8 mouse cellular contexts compared by ENCODE assay signal in the genomic region with DNA sequence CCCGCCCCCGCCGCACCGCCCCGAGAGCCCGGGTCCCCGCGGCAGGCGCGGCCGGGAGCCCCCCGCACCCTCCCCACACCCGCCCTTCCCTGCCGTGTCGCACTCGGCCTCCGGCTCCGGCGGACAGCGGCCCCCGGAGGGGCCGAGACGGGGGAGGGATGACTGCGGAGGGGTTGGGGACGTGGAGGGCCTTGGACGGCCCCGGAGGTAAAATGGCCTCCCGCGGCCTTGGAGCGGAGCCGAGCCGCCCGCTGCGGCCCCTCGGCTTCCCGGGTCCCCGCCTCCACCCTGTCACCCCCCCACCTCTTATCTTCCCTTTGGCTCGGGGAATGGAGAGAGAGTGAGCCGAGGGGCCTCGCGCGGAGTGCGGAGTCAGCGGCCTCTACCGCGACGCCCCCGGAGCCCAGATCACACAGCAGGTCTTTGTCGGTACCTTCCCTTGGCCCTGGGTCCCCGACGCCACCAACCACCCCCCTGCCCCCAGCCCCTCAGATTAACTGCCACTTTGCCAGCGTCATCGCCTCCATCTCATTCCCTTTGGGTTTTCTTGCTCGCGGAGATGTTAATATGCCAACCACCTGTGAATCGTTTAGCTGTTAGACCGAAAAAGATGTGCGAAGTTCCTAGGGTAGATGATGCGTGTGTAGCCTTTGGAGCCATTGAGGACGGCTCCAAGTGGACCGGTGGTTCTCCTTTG. TPM values are rescaled to one million over a fixed set of nuclear protein-coding genes. Genes with fewer than 3 reads are reported as not detected.
DNase-seq lines count a peak whose midpoint lies in the region; ATAC-seq and TF ChIP-seq lines count a peak whose summit lies in the region.

No protein-coding gene starts in this region.

- H3K9me3 ChIP-seq in forebrain, embryonic 11.5 days (ENCODE audit: control insufficient read depth, low read length), result no peaks in the 10 kb centered on the region
- no peaks in the 10 kb centered on the region for H3K9me3 ChIP-seq in hindbrain, embryonic 13.5 days

- H3K4me1 ChIP-seq in forebrain, embryonic 11.5 days (replicated peaks; ENCODE audit: control insufficient read depth, insufficient read depth, low read length), result peaks cover 5% of the 10 kb centered on the region; the same call in 1 of the 2 replicates
- H3K4me1 ChIP-seq in hindbrain, embryonic 13.5 days (replicated peaks), result peaks cover 21% of the 10 kb centered on the region
- peaks cover 6% of the 10 kb centered on the region; the same call in 1 of the 2 replicates for H3K4me1 ChIP-seq in liver, adult 2 months (ENCODE audit: control insufficient read depth, insufficient read depth, low read length)
- peaks cover 2% of the 10 kb centered on the region for H3K4me1 ChIP-seq in testis, adult 2 months (ENCODE audit: control insufficient read depth, insufficient read depth, low read length)

- intact Hi-C loops in left cerebral cortex, postnatal 4 days (cut with DNase I), result loop anchor here (10.0 kb wide), 1 partner anchor 124 kb away; the partner anchor contains the start of gene Sub1

- H3K4me3 ChIP-seq in forebrain, embryonic 11.5 days (ENCODE audit: low read depth, low read length), result peak overlapping the region; percentile 98
- H3K4me3 ChIP-seq in hindbrain, embryonic 13.5 days, result peak overlapping the region; percentile 96
- peak overlapping the region; percentile 96 for H3K4me3 ChIP-seq in liver, adult 2 months (ENCODE audit: insufficient read depth, low read depth, low read length)
- peak overlapping the region; percentile 98 for H3K4me3 ChIP-seq in testis, adult 2 months (ENCODE audit: control insufficient read depth, low read depth, low read length)

- no peaks in the 10 kb centered on the region; the same call in 1 of the 2 replicates for H3K27me3 ChIP-seq in forebrain, embryonic 11.5 days (ENCODE audit: control insufficient read depth, insufficient read depth, low read length)
- H3K27me3 ChIP-seq in hindbrain, embryonic 13.5 days, result no peaks in the 10 kb centered on the region
- H3K27me3 ChIP-seq in liver, adult 2 months (ENCODE audit: control insufficient read depth, insufficient read depth, low read length), result no peaks in the 10 kb centered on the region
- H3K27me3 ChIP-seq in testis, adult 2 months (ENCODE audit: control insufficient read depth, insufficient read depth, low read length), result no peaks in the 10 kb centered on the region

- peak; percentile 64 for ATAC-seq in forebrain, embryonic 11.5 days (replicated peaks; ENCODE audit: low FRiP score)
- peak; percentile 49 for ATAC-seq in hindbrain, embryonic 13.5 days (ENCODE audit: low FRiP score)

- H3K27ac ChIP-seq in forebrain, embryonic 11.5 days (ENCODE audit: low read depth, low read length), result peak overlapping the region; percentile 79
- peak overlapping the region; percentile 95 for H3K27ac ChIP-seq in hindbrain, embryonic 13.5 days
- H3K27ac ChIP-seq in liver, adult 2 months (replicated peaks; ENCODE audit: insufficient read depth, low read depth, low read length), result no peak overlapping the region
- peak overlapping the region; percentile 93 for H3K27ac ChIP-seq in testis, adult 2 months (ENCODE audit: control insufficient read depth, insufficient read depth, low read depth, low read length)

- no peaks in the 10 kb centered on the region for H3K36me3 ChIP-seq in forebrain, embryonic 11.5 days (ENCODE audit: control insufficient read depth, insufficient read depth, low read length)
- no peaks in the 10 kb centered on the region for H3K36me3 ChIP-seq in hindbrain, embryonic 13.5 days
- no peaks in the 10 kb centered on the region; the same call in 1 of the 2 replicates for H3K36me3 ChIP-seq in liver, adult 2 months (ENCODE audit: control insufficient read depth, insufficient read depth, low read length)
- no peaks in the 10 kb centered on the region for H3K36me3 ChIP-seq in testis, adult 2 months (ENCODE audit: control insufficient read depth, insufficient read depth, low read length)

- under 1% methylated on average over 55 of the region's 61 CpGs for WGBS in forebrain, embryonic 11.5 days
- WGBS in hindbrain, embryonic 13.5 days, result 1% methylated on average over 46 of the region's 61 CpGs
- WGBS in liver, adult 2 months, result under 1% methylated on average over 55 of the region's 61 CpGs

- H3K9ac ChIP-seq in forebrain, embryonic 11.5 days (ENCODE audit: low read length), result peak overlapping the region; percentile 97
- H3K9ac ChIP-seq in hindbrain, embryonic 13.5 days, result peak overlapping the region; percentile 97
- peak overlapping the region; percentile 96 for H3K9ac ChIP-seq in liver, adult 2 months (ENCODE audit: low read depth, low read length)

- TF ChIP-seq POLR2A in liver, adult 2 months (IDR thresholded peaks at IDR 0.05; ENCODE audit: extremely low read depth, insufficient read depth, low read length), result no peak
- no peak for TF ChIP-seq POLR2A in testis, adult 2 months (IDR thresholded peaks at IDR 0.05; ENCODE audit: control insufficient read depth, low read depth, low read length)

- no peak for TF ChIP-seq CTCF in liver, adult 2 months (IDR thresholded peaks at IDR 0.05; ENCODE audit: low read depth, low read length)
- no peak for TF ChIP-seq CTCF in testis, adult 2 months (IDR thresholded peaks at IDR 0.05; ENCODE audit: control insufficient read depth, insufficient read depth, insufficient replicate concordance, low read depth, low read length)

- H3K4me2 ChIP-seq in forebrain, embryonic 11.5 days (ENCODE audit: low read depth, low read length, severe bottlenecking), result peak overlapping the region; percentile 73
- H3K4me2 ChIP-seq in hindbrain, embryonic 13.5 days, result peak overlapping the region; percentile 88

- H3K79me2 ChIP-seq in liver, adult 2 months (ENCODE audit: control insufficient read depth, insufficient read depth, low read length), result peaks cover 17% of the 10 kb centered on the region; the same call in 1 of the 2 replicates

- DNase-seq in left cerebral cortex, postnatal 4 days, result peak; percentile 53
- DNase-seq in left cerebral cortex, adult 9 months (ENCODE audit: low spot score in 2 of 2), result no peak
- DNase-seq in c-Kit-positive CD71-positive TER-119-negative erythroid progenitor cells, embryonic 14.5 days (ENCODE audit: low read depth), result peak; percentile 47
- peak; percentile 75 for DNase-seq in forebrain, embryonic 11.5 days (ENCODE audit: low spot score)
- DNase-seq in liver, adult 2 months (ENCODE audit: extremely low read depth, low read depth, low spot score), result no peak
- DNase-seq in naive thymus-derived CD4-positive, alpha-beta T cell, adult 2 months (ENCODE audit: low read depth), result peak; percentile 61

RNA-seq across cellular contexts. Expression of gene Zfr, which starts 0.9 kb away (rescaled TPM):
- total RNA-seq in left cerebral cortex, postnatal 4 days (2021), result 100 to 1,000 TPM; 227 to 235 TPM
- 128 and 136 TPM in 2 replicates for polyA plus RNA-seq in forebrain, embryonic 11.5 days (2014; fragmentation: Nextera tagmentation; extraction: Ambion mirVana)
- polyA plus RNA-seq in hindbrain, embryonic 13.5 days (2015; fragmentation: Nextera tagmentation; extraction: Ambion mirVana), result 147 and 159 TPM in 2 replicates
- total RNA-seq in liver, adult 2 months (2014; rRNA removed), result 34.2 and 36.7 TPM in 2 replicates
- polyA plus RNA-seq in liver, adult 2 months (2012; rRNA removed), result 46.2 and 61.6 TPM in 2 replicates
- 146 and 184 TPM in 2 replicates for polyA plus RNA-seq in testis, adult 2 months (2012; rRNA removed)

Comparison
In these comparisons a context has a peak if more than half of its experiments do, and no peak if none do; other contexts are left out.
1. DNase-seq: peak in left cerebral cortex, postnatal 4 days (single experiment), c-Kit-positive CD71-positive TER-119-negative erythroid progenitor cells, embryonic 14.5 days (single experiment), forebrain, embryonic 11.5 days (single experiment) and naive thymus-derived CD4-positive, alpha-beta T cell, adult 2 months (single experiment); none in left cerebral cortex, adult 9 months (0 of 2) and liver, adult 2 months (single experiment).
2. Peak in every context shown above with its lines, with median percentiles within 50 percentile points of each other: H3K4me3 ChIP-seq and H3K9ac ChIP-seq.